Mouse (Mus musculus) brown adipose tissue, adult 24 weeks (tissue): ENCODE results near the gene Traip. TPM values are rescaled to one million over a fixed set of nuclear protein-coding genes. Genes with fewer than 3 reads are reported as not detected.
A peak's percentile ranks its signal among the peaks of the same experiment; 100 is the strongest.

ENCODE experiments used
- H3K27ac ChIP-seq: fragments of 200-500 bp; replicated peaks from 2 replicates; pipeline ENCODE4 v1.5.1; 2012; ENCODE audit warnings: low read depth, mild to moderate bottlenecking, low read length
- H3K4me1 ChIP-seq: fragments of 200-500 bp; 2 replicates; pipeline ENCODE4 v1.6.1; 2012; ENCODE audit warnings: low read length, mixed read lengths; ENCODE audit not compliant: control insufficient read depth, insufficient read depth, insufficient read length
- H3K4me3 ChIP-seq: fragments of 200-500 bp; 2 replicates; pipeline ENCODE4 v1.5.1; 2012; ENCODE audit warnings: low read depth, mild to moderate bottlenecking, low read length, moderate library complexity; ENCODE audit not compliant: insufficient read depth
- polyA plus RNA-seq: library from polyadenylated mRNA; stranded (reverse); fragments of >200 nt; gene quantifications from 2 replicates; pipeline ENCODE4 v1.2.4, GENCODE M21; 2012; ENCODE audit not compliant: missing spikeins, insufficient read depth, insufficient read length

Gene Traip
- polyA plus RNA-seq, 1 experiment: not detected

GRCm38 (mm10) chr9:107923021-107923420 lies 26.9 kb upstream of the Traip start:
- peaks cover 5% of the 10 kb centered on the region for H3K4me1 ChIP-seq
- no peak overlapping the region for H3K4me3 ChIP-seq
- H3K27ac ChIP-seq: no peak overlapping the region

DNA sequence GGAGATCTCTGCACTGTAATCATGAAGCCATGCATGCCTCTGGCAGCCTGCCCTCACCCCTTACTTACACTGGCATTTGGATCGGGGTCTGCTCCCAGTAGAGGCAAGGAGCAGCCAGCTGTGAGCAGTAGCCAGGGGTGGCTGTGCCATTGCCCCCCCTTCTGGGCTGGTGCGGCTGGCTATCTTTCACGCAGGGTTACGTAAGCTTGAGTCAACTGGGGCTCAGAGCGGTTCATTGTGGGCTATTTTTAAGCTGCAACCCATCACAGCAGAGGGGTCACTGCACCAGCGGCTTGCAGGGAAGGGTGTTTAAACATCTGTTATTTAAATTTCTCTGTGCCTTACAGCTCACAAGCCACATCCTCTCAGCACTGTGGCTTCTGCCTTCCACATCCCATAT lies 26.0 kb upstream of the Traip start:
- no peak overlapping the region for H3K27ac ChIP-seq
- no peak overlapping the region for H3K4me3 ChIP-seq
- H3K4me1 ChIP-seq: peaks cover 5% of the 10 kb centered on the region

DNA sequence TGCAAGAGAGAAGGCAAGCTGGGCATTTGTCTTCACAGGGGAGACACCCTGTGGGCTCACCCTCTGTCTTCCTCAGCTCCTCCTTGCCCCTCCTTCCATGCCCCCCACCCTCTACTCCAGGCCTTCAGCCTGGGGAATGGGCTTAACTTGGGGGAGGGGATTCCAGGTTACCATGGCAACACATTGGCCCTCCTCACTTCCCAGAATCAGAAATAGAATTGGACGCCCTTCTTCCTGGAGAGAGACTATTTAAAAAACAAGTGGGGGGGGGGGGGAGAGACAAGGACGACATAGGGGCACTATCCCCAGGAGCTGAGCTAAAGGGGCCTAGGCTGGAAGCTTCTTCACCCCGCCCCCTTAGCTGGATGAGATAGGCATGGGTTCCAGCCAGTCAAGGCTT lies 24.7 kb upstream of the Traip start:
- Histone ChIP-seq H3K4me3 (no peak overlapping the region), H3K4me1 (peaks cover 5% of the 10 kb centered on the region), H3K27ac (no peak overlapping the region)

DNA sequence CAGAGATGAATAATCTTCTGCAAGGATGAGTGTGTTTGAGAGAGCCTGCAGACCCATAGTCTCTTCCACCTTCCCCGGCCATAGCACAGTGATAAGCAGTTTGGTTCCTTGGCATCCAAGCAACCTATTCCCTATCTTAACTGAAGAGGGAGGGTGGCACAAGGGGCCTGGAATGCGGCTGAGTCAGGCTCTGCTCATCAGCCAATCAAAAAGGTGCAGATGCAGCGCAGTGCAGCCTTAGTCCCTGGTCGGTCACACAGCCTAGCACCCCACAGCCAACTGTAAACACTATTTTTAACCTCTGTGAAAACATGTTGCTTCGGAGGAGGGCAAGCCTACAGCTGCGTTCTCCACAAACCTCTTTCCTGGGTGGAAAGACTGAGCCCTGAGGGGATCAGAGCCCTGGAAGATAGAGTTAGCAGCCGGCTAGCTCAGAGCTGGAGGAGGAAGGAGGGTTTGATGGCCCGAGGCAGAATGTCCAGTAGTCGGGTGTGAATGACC lies 23.0 kb upstream of the Traip start:
- Histone ChIP-seq H3K4me1 (peaks cover 5% of the 10 kb centered on the region), H3K4me3 (no peak overlapping the region), H3K27ac (no peak overlapping the region)

DNA sequence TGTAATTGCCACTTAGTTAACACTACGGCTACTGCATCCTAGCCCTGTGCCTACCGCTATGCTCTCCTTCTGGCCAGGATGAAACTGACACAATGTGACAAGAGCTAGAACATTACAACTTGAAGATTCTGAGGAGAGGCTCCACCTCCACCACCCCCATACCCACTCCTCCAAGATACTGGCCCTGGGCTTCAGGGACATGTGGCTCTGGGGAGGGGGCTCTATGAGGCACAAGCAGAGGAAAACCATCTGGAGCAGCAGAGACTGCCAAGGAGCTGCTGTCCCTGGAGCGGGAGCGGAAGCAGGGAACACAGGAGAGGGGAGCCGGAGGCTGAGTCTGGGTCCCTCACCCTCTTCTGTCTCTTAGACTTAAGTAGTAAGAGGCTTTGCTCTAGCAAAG lies 22.2 kb upstream of the Traip start:
- H3K27ac ChIP-seq: no peak overlapping the region

GRCm38 (mm10) chr9:107928169-107928568 lies 21.8 kb upstream of the Traip start, which contains the start of gene Actl11:
TSS of gene Actl11 (plus strand) at chr9:107928469.
- no peak within 1 kb of the TSS for H3K4me3 ChIP-seq
- H3K4me1 ChIP-seq: peaks cover 5% of the 10 kb centered on the region
- no peak within 1 kb of the TSS for H3K27ac ChIP-seq

More for the DNA sequence above, 22.2 kb upstream of the Traip start:
- H3K4me3 ChIP-seq: no peak overlapping the region
- H3K4me1 ChIP-seq: peaks cover 5% of the 10 kb centered on the region

DNA sequence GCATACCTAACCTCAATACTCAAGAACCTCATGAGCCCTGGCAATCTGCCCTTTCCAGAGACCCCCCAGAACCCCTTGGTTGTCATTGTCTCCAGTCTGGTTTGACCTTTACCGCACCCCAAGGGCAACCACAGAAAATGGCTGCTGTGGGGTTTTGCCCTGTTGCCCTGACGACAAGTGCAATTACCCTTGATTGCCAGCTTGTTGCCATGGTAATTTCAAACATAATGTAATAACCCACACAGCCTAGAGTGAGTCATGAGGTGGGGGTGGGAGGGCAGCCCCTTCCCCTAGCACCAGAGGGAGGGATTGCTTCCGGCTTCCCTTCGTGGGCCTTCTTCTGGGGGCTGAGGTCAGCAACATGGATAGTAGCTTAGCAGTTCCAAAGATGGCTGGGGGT lies 17.7 kb upstream of the Traip start:
- Histone ChIP-seq H3K4me1 (no peaks in the 10 kb centered on the region), H3K4me3 (no peak overlapping the region), H3K27ac (no peak overlapping the region)

DNA sequence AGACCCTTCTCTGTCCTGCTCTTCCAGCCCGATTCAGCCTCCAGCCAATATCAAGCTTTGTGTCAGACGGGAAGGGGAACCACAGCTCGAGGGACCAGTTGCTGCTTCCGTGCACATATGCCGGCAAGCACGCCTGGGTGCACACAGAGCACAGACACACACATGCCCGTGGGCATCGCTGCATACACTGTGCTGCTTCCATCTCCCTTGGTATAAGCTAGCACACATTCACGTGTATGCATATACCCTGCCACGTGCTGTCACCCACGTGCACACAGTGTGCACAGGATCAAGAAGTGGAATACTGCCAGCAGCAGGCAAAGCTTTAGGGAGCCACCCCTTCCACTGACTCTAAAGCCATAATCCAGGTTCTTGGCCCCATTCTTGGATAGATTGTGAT lies 15.8 kb upstream of the Traip start:
- Histone ChIP-seq H3K4me1 (no peaks in the 10 kb centered on the region), H3K27ac (no peak overlapping the region), H3K4me3 (no peak overlapping the region)

DNA sequence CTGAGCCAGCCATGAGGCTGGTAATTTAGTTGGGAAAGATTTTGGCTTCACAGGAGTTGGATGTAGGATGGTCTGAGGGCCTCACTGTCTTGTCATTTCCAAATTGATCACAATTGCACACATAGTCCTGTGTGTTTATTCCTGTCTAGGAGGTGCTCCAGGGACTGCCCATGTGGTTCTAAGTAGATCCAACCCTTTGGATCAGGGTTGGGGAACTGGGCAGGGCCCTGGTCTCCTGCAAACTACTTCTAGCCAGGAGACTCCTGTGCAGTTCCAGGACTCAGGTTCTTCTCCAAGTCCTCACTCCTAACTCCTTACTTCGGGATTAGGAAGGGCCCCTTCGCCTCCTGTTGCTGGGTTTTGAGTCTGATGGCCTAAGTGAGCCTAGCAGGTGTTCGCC lies 14.6 kb upstream of the Traip start, which contains the start of gene Camkv:
Camkv (plus strand) TSS at position 301 of the 400 bp plus-strand sequence.
- Histone ChIP-seq H3K4me1 (no peaks in the 10 kb centered on the region), H3K4me3 (peak within 1 kb of the TSS; percentile 9; the same call in 1 of the 2 replicates), H3K27ac (no peak within 1 kb of the TSS)

GRCm38 (mm10) chr9:107935790-107936214 lies 14.1 kb upstream of the Traip start:
- no peak overlapping the region for H3K27ac ChIP-seq
- H3K4me3 ChIP-seq: peak overlapping the region; percentile 9; the same call in 1 of the 2 replicates
- no peaks in the 10 kb centered on the region for H3K4me1 ChIP-seq

DNA sequence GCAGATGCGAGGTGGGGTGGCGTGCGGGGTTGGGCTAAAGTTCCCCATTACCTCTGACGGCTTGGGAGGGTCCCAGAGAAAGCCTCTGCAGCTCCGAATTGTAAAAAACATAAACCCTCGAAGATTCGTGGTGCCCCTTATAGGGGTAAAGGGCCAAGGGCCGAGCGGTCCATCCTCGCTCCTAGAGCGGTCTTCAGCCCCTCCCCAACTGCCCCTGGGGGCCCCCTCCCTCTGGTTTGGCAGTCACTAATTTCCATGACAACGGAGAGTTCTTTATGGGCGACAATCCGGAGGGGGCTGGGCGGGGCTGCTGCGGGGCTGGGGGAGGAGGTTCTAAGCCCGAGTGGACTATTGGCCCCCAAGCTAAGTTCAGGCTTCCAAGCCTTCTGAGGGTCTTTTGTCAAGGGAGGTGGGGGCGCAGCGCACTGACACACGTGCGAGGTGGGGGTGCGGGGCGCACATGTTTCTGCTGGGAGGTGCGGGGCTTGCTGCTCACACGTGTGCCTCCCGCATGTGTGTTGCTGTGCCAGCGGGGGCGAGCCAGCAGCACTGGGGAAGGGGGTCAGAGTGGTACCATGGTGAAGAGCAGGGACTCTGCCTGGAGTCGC lies 13.6 kb upstream of the Traip start:
- Histone ChIP-seq H3K4me1 (no peaks in the 10 kb centered on the region), H3K4me3 (no peak overlapping the region), H3K27ac (no peak overlapping the region)

GRCm38 (mm10) chr9:107936831-107937230 lies 13.1 kb upstream of the Traip start:
- H3K4me1 ChIP-seq: no peaks in the 10 kb centered on the region
- H3K27ac ChIP-seq: no peak overlapping the region
- H3K4me3 ChIP-seq: no peak overlapping the region

DNA sequence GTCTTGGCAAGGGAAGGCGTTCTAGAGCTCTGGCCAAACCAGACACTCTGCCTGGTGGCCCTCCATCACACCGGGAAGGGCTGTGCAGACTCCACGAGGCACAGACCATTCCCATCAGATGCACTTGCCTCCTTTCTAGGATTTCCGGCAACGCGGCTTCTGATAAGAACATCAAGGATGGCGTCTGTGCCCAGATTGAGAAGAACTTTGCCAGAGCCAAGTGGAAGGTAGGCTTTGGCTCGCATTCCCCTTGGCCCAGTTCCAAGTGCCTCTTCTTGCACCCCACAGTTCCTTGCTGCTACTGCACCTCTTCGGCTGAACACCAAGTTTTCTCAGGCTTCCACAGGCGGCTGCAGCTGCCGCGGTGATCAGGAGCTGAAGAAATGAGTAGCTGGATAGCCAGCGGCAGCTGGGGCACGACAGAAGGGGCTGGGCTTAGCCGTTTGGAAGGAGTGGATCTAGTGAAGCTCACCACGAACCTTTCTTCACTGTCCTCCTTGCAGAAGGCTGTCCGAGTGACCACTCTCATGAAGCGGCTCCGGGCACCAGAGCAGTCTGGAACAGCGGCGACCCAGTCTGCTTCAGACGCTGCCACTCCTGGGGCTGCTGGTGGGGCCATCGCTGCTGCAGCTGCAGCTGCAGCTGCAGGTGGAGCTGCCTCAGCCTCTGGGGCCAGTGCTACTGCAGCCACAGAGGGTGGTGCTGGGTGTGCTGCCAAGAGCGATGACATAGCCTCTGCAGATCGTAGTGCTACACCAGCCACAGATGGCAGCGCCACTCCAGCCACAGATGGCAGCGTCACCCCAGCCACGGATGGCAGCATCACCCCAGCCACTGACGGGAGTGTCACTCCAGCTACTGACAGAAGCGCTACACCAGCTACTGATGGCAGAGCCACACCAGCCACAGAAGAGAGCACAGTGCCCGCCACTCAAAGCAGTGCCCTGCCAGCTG lies 2.4 kb upstream of the Traip start:
- H3K4me1 ChIP-seq: no peaks in the 10 kb centered on the region
- no peak overlapping the region for H3K4me3 ChIP-seq
- H3K27ac ChIP-seq: no peak overlapping the region

DNA sequence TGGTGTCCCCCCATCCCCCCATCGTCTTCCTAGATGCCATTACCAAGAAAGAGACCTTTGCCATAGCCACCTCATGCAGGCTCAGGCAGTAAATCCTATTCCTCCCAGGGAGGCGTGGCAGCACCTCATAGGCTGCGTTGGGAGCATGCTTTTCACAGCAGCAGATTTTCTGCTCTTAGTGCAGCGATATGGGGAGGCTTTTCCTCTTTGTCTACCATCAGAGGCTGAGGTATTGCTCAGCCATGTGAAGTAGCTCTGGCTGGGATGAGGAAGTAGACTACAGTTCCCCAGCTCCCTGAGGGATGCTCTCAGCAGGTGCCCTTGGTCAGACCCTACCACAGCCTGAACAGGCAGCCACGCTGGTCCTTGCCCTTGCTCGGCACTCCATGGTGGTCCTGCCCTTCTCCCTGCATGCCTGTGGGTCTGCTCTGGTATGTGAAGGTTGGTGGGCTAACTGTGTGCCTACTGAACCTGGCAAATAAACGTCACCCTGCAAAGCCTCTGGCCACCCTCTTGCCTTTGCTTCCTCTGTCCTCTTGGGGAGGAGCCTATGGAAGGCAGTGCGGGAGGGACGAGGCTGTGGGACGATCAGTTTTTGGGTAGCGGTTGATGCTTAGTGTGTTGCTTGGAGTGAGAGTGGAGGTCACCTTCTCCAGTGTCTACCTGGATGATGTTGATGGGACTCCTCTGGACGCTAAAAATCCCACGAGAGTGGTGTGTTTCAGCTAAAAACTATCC lies 583 bp upstream of the Traip start:
- Histone ChIP-seq H3K4me3 (no peak overlapping the region), H3K27ac (no peak overlapping the region), H3K4me1 (no peaks in the 10 kb centered on the region)
